Mouse (Mus musculus) hematopoietic stem cell, adult 5-6 weeks (primary cell): Measurements from ENCODE around the gene Ntsr1. TPM values are rescaled to one million over a fixed set of nuclear protein-coding genes. Genes with fewer than 3 reads are reported as not detected.

ENCODE experiments used
- ATAC-seq, 2 experiments: fragments of 125-278 bp in 1 of 2; replicated peaks in 1 of 2; 2 replicates each; pipeline ENCODE4 v1.8.0; 2016 to 2017; ENCODE audit warnings: inconsistent platforms in 2 of 2, mild to moderate bottlenecking in 2 of 2, moderate number of reproducible peaks in 2 of 2, low read depth in 1 of 2, moderate TSS enrichment in 1 of 2; ENCODE audit not compliant: low FRiP score in 2 of 2, poor library complexity in 2 of 2, severe bottlenecking in 2 of 2, insufficient read depth in 1 of 2, low TSS enrichment in 1 of 2
- total RNA-seq: library from RNA; stranded (forward); fragments of 172-1452, 232-1000 nt; gene quantifications from 2 replicates; pipeline ENCODE4 v1.2.3, GENCODE M21; 2017

Ntsr1 gene
- total RNA-seq, 1 experiment from 2014 or later = not detected

- ATAC-seq = peak in 1 of 2 experiments; percentile 6; a peak in 1 of 4 replicates
Observed at GRCm38 (mm10) chr2:180588736-180589122, 89.0 kb downstream of the Ntsr1 start.

DNA sequence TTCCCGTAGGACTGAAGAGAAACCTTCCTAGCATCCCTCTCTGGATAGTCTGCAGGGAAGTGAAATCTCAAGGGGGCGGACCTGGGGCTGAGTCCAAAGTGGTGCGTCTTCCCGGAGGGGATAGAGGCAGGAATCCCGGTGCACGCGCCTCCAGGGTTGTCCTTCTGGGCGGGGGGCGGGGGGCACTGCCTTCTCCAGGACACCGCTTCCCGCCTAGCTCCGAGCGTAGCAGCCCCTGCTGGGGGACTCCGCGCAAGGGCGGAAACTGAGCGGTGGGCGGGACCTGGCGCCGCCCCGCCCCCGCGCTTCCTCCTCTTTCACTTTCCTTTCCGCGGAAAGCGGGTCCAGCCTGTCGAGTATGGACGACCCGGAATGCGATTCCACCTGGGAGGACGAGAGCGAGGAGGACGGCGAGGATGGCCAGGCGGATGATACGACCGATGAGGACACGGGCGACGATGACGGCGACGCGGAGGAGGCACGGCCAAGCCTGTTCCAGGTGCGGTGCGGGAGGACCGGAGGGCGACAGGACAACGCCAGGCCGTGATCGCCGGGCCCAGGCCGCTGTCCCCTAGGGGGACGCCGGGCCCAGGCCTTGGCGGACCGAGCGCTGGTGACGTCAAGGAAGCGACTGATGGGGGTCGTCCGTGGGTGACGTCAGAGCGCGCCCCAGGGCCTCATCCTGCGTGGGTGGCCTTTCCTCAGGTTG is 89.5 kb downstream of the Ntsr1 start, which contains the start of gene Ogfr:
TSS of gene Ogfr (plus strand) at position 123 of the 709 bp plus-strand sequence.
- ATAC-seq = peak; percentile 83 to 85

Other genes starting within 250 kb of the Ntsr1 start
- gene Rps21, start 242.6 kb upstream of the Ntsr1 start, total RNA-seq = 2,895 and 4,157 TPM in 2 replicates
- 9.8 and 16.8 TPM in 2 replicates for gene Cables2, start 226.5 kb upstream of the Ntsr1 start, total RNA-seq
- not detected in 2 replicates for gene Rbbp8nl, start 210.1 kb upstream of the Ntsr1 start, total RNA-seq
- gene Gata5, start 165.3 kb upstream of the Ntsr1 start, total RNA-seq = not detected in 2 replicates
- 6.9 and 8.9 TPM in 2 replicates for gene Slco4a1, start 43.7 kb upstream of the Ntsr1 start, total RNA-seq
- gene Mrgbp, start 81.3 kb downstream of the Ntsr1 start, total RNA-seq = 37.2 and 40.4 TPM in 2 replicates
- 53.9 and 58.5 TPM in 2 replicates for gene Ogfr, start 89.3 kb downstream of the Ntsr1 start, total RNA-seq
- 1.8 and 2.0 TPM in 2 replicates for gene Col9a3, start 97.8 kb downstream of the Ntsr1 start, total RNA-seq
- gene Tcfl5, start 142.7 kb downstream of the Ntsr1 start, total RNA-seq = not detected in 2 replicates
- 86.0 and 95.8 TPM in 2 replicates for gene Dido1, start 210.0 kb downstream of the Ntsr1 start, total RNA-seq
- 52.2 and 78.0 TPM in 2 replicates for gene Gid8, start 210.1 kb downstream of the Ntsr1 start, total RNA-seq
- 7.3 and 9.4 TPM in 2 replicates for gene Slc17a9, start 225.3 kb downstream of the Ntsr1 start, total RNA-seq